Mouse (Mus musculus) neural tube, embryonic 12.5 days (tissue): Measurements from ENCODE around the gene Iqcg. TPM values are rescaled to one million over a fixed set of nuclear protein-coding genes. Genes with fewer than 3 reads are reported as not detected.

ENCODE experiments used
- ATAC-seq: fragments of 200-750 bp; cut with Nextera tagmentation; 2 replicates; pipeline ENCODE4 v1.8.0; 2017; ENCODE audit warnings: low read depth, mild to moderate bottlenecking, moderate TSS enrichment, moderate library complexity; ENCODE audit not compliant: low FRiP score
- H3K27ac ChIP-seq: fragments of 300-500 bp; sonication (generic); 2 replicates; pipeline ENCODE4 v1.5.1; 2016
- H3K27me3 ChIP-seq: fragments of 300-500 bp; sonication (generic); replicated peaks from 2 replicates; pipeline ENCODE4 v1.6.1; 2016; ENCODE audit warnings: mild to moderate bottlenecking
- H3K36me3 ChIP-seq: fragments of 300-500 bp; sonication (generic); 2 replicates; pipeline ENCODE4 v1.6.1; 2016; ENCODE audit warnings: mild to moderate bottlenecking
- H3K4me1 ChIP-seq: fragments of 300-500 bp; sonication (generic); 2 replicates; pipeline ENCODE4 v1.6.1; 2016
- H3K4me2 ChIP-seq: fragments of 300-500 bp; sonication (generic); replicated peaks from 2 replicates; pipeline ENCODE4 v1.6.1; 2016; ENCODE audit warnings: mild to moderate bottlenecking
- H3K4me3 ChIP-seq: fragments of 300-500 bp; sonication (generic); 2 replicates; pipeline ENCODE4 v1.5.1; 2016
- H3K9ac ChIP-seq: fragments of 300-500 bp; sonication (generic); 2 replicates; pipeline ENCODE4 v1.6.1; 2016; ENCODE audit warnings: mild to moderate bottlenecking
- H3K9me3 ChIP-seq: fragments of 300-500 bp; sonication (generic); 2 replicates; pipeline ENCODE4 v1.6.1; 2016; ENCODE audit warnings: mild to moderate bottlenecking
- WGBS: fragments of 180-500 bp; shearing (Covaris S2); methylation state at CpG from one replicate; pipeline ENCODE4 v1.1.7; 2016; 5-methylcytosine and 5-hydroxymethylcytosine counted together
- polyA plus RNA-seq: library from polyadenylated mRNA; unstranded; fragments of >200 nt; fragmentation: Nextera tagmentation; extraction: Ambion mirVana; gene quantifications from 2 replicates; pipeline ENCODE4 v1.2.1, GENCODE M21; 2016

Iqcg gene
- polyA plus RNA-seq, 1 experiment from 2014 or later: 4.5 TPM

GRCm38 (mm10) chr16:33048004-33048403, 8.0 kb downstream of the Iqcg start:
- no peak for ATAC-seq
- Histone ChIP-seq H3K27me3 (no peaks in the 10 kb centered on the region), H3K4me1 (no peaks in the 10 kb centered on the region), H3K4me2 (no peak overlapping the region), H3K27ac (no peak overlapping the region), H3K4me3 (no peak overlapping the region), H3K36me3 (no peaks in the 10 kb centered on the region), H3K9me3 (no peaks in the 10 kb centered on the region), H3K9ac (no peak overlapping the region)
- WGBS: 87% methylated on average over 1 of the region's 1 CpGs

GRCm38 (mm10) chr16:33043268-33043667, 12.8 kb downstream of the Iqcg start:
- Histone ChIP-seq H3K4me3 (no peak overlapping the region), H3K9ac (no peak overlapping the region), H3K4me1 (no peaks in the 10 kb centered on the region), H3K9me3 (no peaks in the 10 kb centered on the region), H3K36me3 (no peaks in the 10 kb centered on the region), H3K4me2 (no peak overlapping the region), H3K27ac (no peak overlapping the region), H3K27me3 (no peaks in the 10 kb centered on the region)
- no peak for ATAC-seq
- WGBS: 87% methylated on average over 2 of the region's 2 CpGs

- no peak for ATAC-seq
- Histone ChIP-seq H3K4me3 (no peak overlapping the region), H3K9ac (no peak overlapping the region), H3K9me3 (no peaks in the 10 kb centered on the region), H3K4me2 (no peak overlapping the region), H3K36me3 (no peaks in the 10 kb centered on the region), H3K27ac (no peak overlapping the region), H3K27me3 (no peaks in the 10 kb centered on the region), H3K4me1 (no peaks in the 10 kb centered on the region)
- 67% methylated on average over 1 of the region's 1 CpGs for WGBS
Measured at GRCm38 (mm10) chr16:33042682-33043081, 13.3 kb downstream of the Iqcg start.

GRCm38 (mm10) chr16:33036006-33036405, 20.0 kb downstream of the Iqcg start:
- H3K27me3 ChIP-seq: no peaks in the 10 kb centered on the region
- no peaks in the 10 kb centered on the region for H3K4me1 ChIP-seq
- no peak overlapping the region for H3K4me3 ChIP-seq
- ATAC-seq: no peak
- WGBS: 83% methylated on average over 4 of the region's 4 CpGs
- H3K9ac ChIP-seq: no peak overlapping the region
- no peaks in the 10 kb centered on the region for H3K9me3 ChIP-seq
- H3K27ac ChIP-seq: no peak overlapping the region
- no peak overlapping the region for H3K4me2 ChIP-seq
- no peaks in the 10 kb centered on the region for H3K36me3 ChIP-seq

GRCm38 (mm10) chr16:33026357-33026756, 29.7 kb downstream of the Iqcg start:
- no peak overlapping the region for H3K27ac ChIP-seq
- no peak overlapping the region for H3K4me2 ChIP-seq
- WGBS: 87% methylated on average over 7 of the region's 7 CpGs
- H3K9me3 ChIP-seq: no peaks in the 10 kb centered on the region
- H3K36me3 ChIP-seq: no peaks in the 10 kb centered on the region
- no peak overlapping the region for H3K9ac ChIP-seq
- no peak overlapping the region for H3K4me3 ChIP-seq
- no peaks in the 10 kb centered on the region for H3K27me3 ChIP-seq
- no peaks in the 10 kb centered on the region for H3K4me1 ChIP-seq
- no peak for ATAC-seq

GRCm38 (mm10) chr16:33024456-33025104, 31.4 kb downstream of the Iqcg start:
- WGBS: 81% methylated on average over 8 of the region's 8 CpGs

GRCm38 (mm10) chr16:33023750-33024149, 32.3 kb downstream of the Iqcg start:
- ATAC-seq: no peak

More at GRCm38 (mm10) chr16:33024456-33025104, 31.4 kb downstream of the Iqcg start:
- Histone ChIP-seq H3K9me3 (no peaks in the 10 kb centered on the region), H3K4me3 (no peak overlapping the region), H3K27ac (no peak overlapping the region), H3K4me2 (no peak overlapping the region), H3K9ac (no peak overlapping the region), H3K27me3 (no peaks in the 10 kb centered on the region), H3K4me1 (no peaks in the 10 kb centered on the region), H3K36me3 (no peaks in the 10 kb centered on the region)
- ATAC-seq: no peak

GRCm38 (mm10) chr16:33021381-33021780, 34.6 kb downstream of the Iqcg start:
- Histone ChIP-seq H3K36me3 (0 out of 2 replicates have a peak, but pooled peaks cover 2% of the 10 kb centered on the region), H3K9me3 (no peaks in the 10 kb centered on the region), H3K4me2 (no peak overlapping the region), H3K27ac (no peak overlapping the region), H3K27me3 (no peaks in the 10 kb centered on the region), H3K4me1 (no peaks in the 10 kb centered on the region), H3K4me3 (no peak overlapping the region), H3K9ac (no peak overlapping the region)
- 76% methylated on average over 3 of the region's 3 CpGs for WGBS
- no peak for ATAC-seq

More at GRCm38 (mm10) chr16:33023750-33024149, 32.3 kb downstream of the Iqcg start:
- Histone ChIP-seq H3K27me3 (no peaks in the 10 kb centered on the region), H3K4me3 (no peak overlapping the region), H3K4me2 (no peak overlapping the region), H3K9me3 (no peaks in the 10 kb centered on the region), H3K9ac (no peak overlapping the region), H3K27ac (no peak overlapping the region), H3K36me3 (no peaks in the 10 kb centered on the region), H3K4me1 (no peaks in the 10 kb centered on the region)
- 4% methylated on average over 4 of the region's 4 CpGs for WGBS

GRCm38 (mm10) chr16:33019117-33019770, 36.8 kb downstream of the Iqcg start:
- no peaks in the 10 kb centered on the region for H3K27me3 ChIP-seq
- H3K4me1 ChIP-seq: no peaks in the 10 kb centered on the region
- H3K4me2 ChIP-seq: no peak overlapping the region
- no peak overlapping the region for H3K9ac ChIP-seq
- 79% methylated on average over 21 of the region's 21 CpGs for WGBS
- ATAC-seq: no peak
- H3K4me3 ChIP-seq: no peak overlapping the region
- peaks cover 2% of the 10 kb centered on the region; the same call in 1 of the 2 replicates for H3K36me3 ChIP-seq
- H3K9me3 ChIP-seq: no peaks in the 10 kb centered on the region
- H3K27ac ChIP-seq: no peak overlapping the region

- 93% methylated on average over 5 of the region's 5 CpGs for WGBS
- H3K4me2 ChIP-seq: no peak overlapping the region
- no peak for ATAC-seq
- no peak overlapping the region for H3K9ac ChIP-seq
- no peaks in the 10 kb centered on the region for H3K9me3 ChIP-seq
- H3K36me3 ChIP-seq: peaks cover 14% of the 10 kb centered on the region
- no peak overlapping the region for H3K27ac ChIP-seq
- H3K27me3 ChIP-seq: no peaks in the 10 kb centered on the region
- no peaks in the 10 kb centered on the region for H3K4me1 ChIP-seq
- no peak overlapping the region for H3K4me3 ChIP-seq
Measured at GRCm38 (mm10) chr16:33017677-33018349, 38.2 kb downstream of the Iqcg start.

- H3K4me1 ChIP-seq: no peaks in the 10 kb centered on the region
- H3K4me2 ChIP-seq: no peak overlapping the region
- no peak overlapping the region for H3K4me3 ChIP-seq
- H3K9ac ChIP-seq: no peak overlapping the region
- WGBS: 85% methylated on average over 2 of the region's 2 CpGs
- H3K36me3 ChIP-seq: peaks cover 24% of the 10 kb centered on the region
- H3K27me3 ChIP-seq: no peaks in the 10 kb centered on the region
- H3K9me3 ChIP-seq: no peaks in the 10 kb centered on the region
- ATAC-seq: no peak
- H3K27ac ChIP-seq: no peak overlapping the region
Measured at GRCm38 (mm10) chr16:33015986-33016385, 40.0 kb downstream of the Iqcg start.

GRCm38 (mm10) chr16:33015396-33015907, 40.6 kb downstream of the Iqcg start:
- Histone ChIP-seq H3K9me3 (no peaks in the 10 kb centered on the region), H3K27me3 (no peaks in the 10 kb centered on the region), H3K27ac (no peak overlapping the region), H3K4me1 (no peaks in the 10 kb centered on the region), H3K36me3 (peaks cover 28% of the 10 kb centered on the region), H3K9ac (no peak overlapping the region), H3K4me3 (no peak overlapping the region), H3K4me2 (no peak overlapping the region)
- WGBS: 95% methylated on average over 3 of the region's 3 CpGs
- ATAC-seq: no peak
